Mouse (Mus musculus) lung, embryonic 16.5 days (tissue): ENCODE data around the gene Cryab. TPM values are rescaled to one million over a fixed set of nuclear protein-coding genes. Genes with fewer than 3 reads are reported as not detected.

Experiments used
- ATAC-seq: fragments of 200-750 bp; cut with Nextera tagmentation; 2 replicates; pipeline ENCODE4 v1.8.0; 2017; ENCODE audit warnings: low read depth, mild to moderate bottlenecking, moderate library complexity
- H3K27ac ChIP-seq: fragments of 300-500 bp; sonication (generic); 2 replicates; pipeline ENCODE4 v1.5.1; 2014; ENCODE audit warnings: mild to moderate bottlenecking, control low read depth, low read length
- H3K27me3 ChIP-seq: fragments of 300-500 bp; sonication (generic); 2 replicates; pipeline ENCODE4 v1.6.1; 2014; ENCODE audit warnings: low read depth, low read length, mixed read lengths; ENCODE audit not compliant: control insufficient read depth, insufficient read depth
- H3K36me3 ChIP-seq: fragments of 300-500 bp; sonication (generic); 2 replicates; pipeline ENCODE4 v1.6.1; 2014; ENCODE audit warnings: low read length; ENCODE audit not compliant: control insufficient read depth, insufficient read depth
- H3K4me1 ChIP-seq: fragments of 300-500 bp; sonication (generic); replicated peaks from 2 replicates; pipeline ENCODE4 v1.6.1; 2014; ENCODE audit warnings: low read length, mixed read lengths; ENCODE audit not compliant: control insufficient read depth, insufficient read depth
- H3K4me2 ChIP-seq: fragments of 300-500 bp; sonication (generic); 2 replicates; pipeline ENCODE4 v1.6.1; 2014; ENCODE audit warnings: low read depth, low read length, control low read depth
- H3K4me3 ChIP-seq: fragments of 300-500 bp; sonication (generic); 2 replicates; pipeline ENCODE4 v1.5.1; 2014; ENCODE audit warnings: mild to moderate bottlenecking, low read length, control low read depth
- H3K9ac ChIP-seq: fragments of 300-500 bp; sonication (generic); 2 replicates; pipeline ENCODE4 v1.6.1; 2014; ENCODE audit warnings: low read length, control low read depth
- H3K9me3 ChIP-seq: fragments of 300-500 bp; sonication (generic); 2 replicates; pipeline ENCODE4 v1.6.1; 2016; ENCODE audit warnings: low read length; ENCODE audit not compliant: control insufficient read depth
- WGBS: fragments of 180-500 bp; shearing (Covaris S2); extraction: QIAGEN DNeasy Blood & Tissue Kit; methylation state at CpG from one replicate; pipeline ENCODE4 v1.1.7; 2014; 5-methylcytosine and 5-hydroxymethylcytosine counted together
- polyA plus RNA-seq: library from polyadenylated mRNA; unstranded; fragments of >200 nt; fragmentation: Nextera tagmentation; extraction: Ambion mirVana; gene quantifications from 2 replicates; pipeline ENCODE4 v1.2.1, GENCODE M21; 2015

Gene Cryab
- polyA plus RNA-seq, 1 experiment from 2014 or later: 174 TPM

- no peak overlapping the region for H3K4me3 ChIP-seq
- no peak overlapping the region for H3K27ac ChIP-seq
- H3K36me3 ChIP-seq: no peaks in the 10 kb centered on the region
- ATAC-seq: no peak
- H3K4me1 ChIP-seq: peaks cover 31% of the 10 kb centered on the region
- H3K4me2 ChIP-seq: no peak overlapping the region
- no peaks in the 10 kb centered on the region for H3K27me3 ChIP-seq
- no peaks in the 10 kb centered on the region for H3K9me3 ChIP-seq
- 43% methylated on average over 3 of the region's 3 CpGs for WGBS
- H3K9ac ChIP-seq: no peak overlapping the region
Measured at GRCm38 (mm10) chr9:50724661-50725330, 26.3 kb upstream of the Cryab start.

GRCm38 (mm10) chr9:50725921-50726590 is 25.1 kb upstream of the Cryab start:
- Histone ChIP-seq H3K27me3 (no peaks in the 10 kb centered on the region), H3K4me2 (no peak overlapping the region), H3K27ac (no peak overlapping the region), H3K36me3 (no peaks in the 10 kb centered on the region), H3K4me3 (no peak overlapping the region), H3K4me1 (peaks cover 31% of the 10 kb centered on the region), H3K9me3 (no peaks in the 10 kb centered on the region), H3K9ac (no peak overlapping the region)
- WGBS: 55% methylated on average over 8 of the region's 8 CpGs
- ATAC-seq: no peak

GRCm38 (mm10) chr9:50727171-50727924 is 23.8 kb upstream of the Cryab start:
- ATAC-seq: 0 out of 2 replicates have a peak, but pooled peaks have one; percentile 10
- H3K36me3 ChIP-seq: no peaks in the 10 kb centered on the region
- H3K9ac ChIP-seq: peak overlapping the region; percentile 74
- WGBS: 2% methylated on average over 30 of the region's 30 CpGs
- no peaks in the 10 kb centered on the region for H3K27me3 ChIP-seq
- peaks cover 25% of the 10 kb centered on the region for H3K4me1 ChIP-seq
- no peak overlapping the region for H3K27ac ChIP-seq
- H3K9me3 ChIP-seq: no peaks in the 10 kb centered on the region
- peak overlapping the region; percentile 65 for H3K4me3 ChIP-seq
- peak overlapping the region; percentile 91 for H3K4me2 ChIP-seq

- H3K9ac ChIP-seq: peak overlapping the region; percentile 74
- H3K4me3 ChIP-seq: peak overlapping the region; percentile 65
- H3K36me3 ChIP-seq: no peaks in the 10 kb centered on the region
- peak overlapping the region; percentile 91 for H3K4me2 ChIP-seq
- peak; percentile 93 for ATAC-seq
- H3K9me3 ChIP-seq: no peaks in the 10 kb centered on the region
- no peak overlapping the region for H3K27ac ChIP-seq
- under 1% methylated on average over 44 of the region's 45 CpGs for WGBS
- H3K27me3 ChIP-seq: no peaks in the 10 kb centered on the region
- H3K4me1 ChIP-seq: peaks cover 19% of the 10 kb centered on the region
Measured at GRCm38 (mm10) chr9:50727925-50728651, 23.0 kb upstream of the Cryab start.

- no peaks in the 10 kb centered on the region for H3K27me3 ChIP-seq
- no peak overlapping the region for H3K4me3 ChIP-seq
- no peak overlapping the region for H3K9ac ChIP-seq
- H3K36me3 ChIP-seq: no peaks in the 10 kb centered on the region
- peaks cover 13% of the 10 kb centered on the region; the same call in 1 of the 2 replicates for H3K4me1 ChIP-seq
- no peak for ATAC-seq
- 27% methylated on average over 4 of the region's 4 CpGs for WGBS
- no peak overlapping the region for H3K4me2 ChIP-seq
- no peak overlapping the region for H3K27ac ChIP-seq
- no peaks in the 10 kb centered on the region for H3K9me3 ChIP-seq
Measured at GRCm38 (mm10) chr9:50729600-50729999, 21.5 kb upstream of the Cryab start.

GRCm38 (mm10) chr9:50732560-50732959 is 18.6 kb upstream of the Cryab start:
- Histone ChIP-seq H3K27me3 (no peaks in the 10 kb centered on the region), H3K4me3 (no peak overlapping the region), H3K4me2 (no peak overlapping the region), H3K27ac (no peak overlapping the region), H3K4me1 (no peaks in the 10 kb centered on the region), H3K36me3 (no peaks in the 10 kb centered on the region), H3K9ac (no peak overlapping the region), H3K9me3 (no peaks in the 10 kb centered on the region)
- ATAC-seq: no peak
- 14% methylated on average over 4 of the region's 4 CpGs for WGBS

GRCm38 (mm10) chr9:50734989-50735388 is 16.1 kb upstream of the Cryab start:
- ATAC-seq: no peak
- H3K9me3 ChIP-seq: no peaks in the 10 kb centered on the region
- 4% methylated on average over 9 of the region's 9 CpGs for WGBS
- no peaks in the 10 kb centered on the region for H3K36me3 ChIP-seq
- H3K4me3 ChIP-seq: no peak overlapping the region
- H3K27me3 ChIP-seq: no peaks in the 10 kb centered on the region
- H3K4me1 ChIP-seq: peaks cover 7% of the 10 kb centered on the region
- H3K4me2 ChIP-seq: no peak overlapping the region
- H3K9ac ChIP-seq: no peak overlapping the region
- no peak overlapping the region for H3K27ac ChIP-seq

GRCm38 (mm10) chr9:50738914-50739870 is 11.9 kb upstream of the Cryab start, which contains the start of gene Dixdc1:
Gene Dixdc1 (minus strand): TSS chr9:50739517.
- peak within 1 kb of the TSS; percentile 65 for H3K4me2 ChIP-seq
- no peaks in the 10 kb centered on the region for H3K9me3 ChIP-seq
- H3K4me1 ChIP-seq: peaks cover 7% of the 10 kb centered on the region
- 11% methylated on average over 36 of the region's 36 CpGs for WGBS
- no peaks in the 10 kb centered on the region for H3K27me3 ChIP-seq
- H3K9ac ChIP-seq: 0 out of 2 replicates have a peak within 1 kb of the TSS, but pooled peaks have one; percentile 18
- no peaks in the 10 kb centered on the region for H3K36me3 ChIP-seq
- peak; percentile 99 for ATAC-seq
- no peak within 1 kb of the TSS for H3K27ac ChIP-seq
- H3K4me3 ChIP-seq: peak within 1 kb of the TSS; percentile 42
